Mouse (Mus musculus): ENCODE measurements around the gene Arhgef3. TPM values are rescaled to one million over a fixed set of nuclear protein-coding genes. Genes with fewer than 3 reads are reported as not detected.

Gene Arhgef3
- polyA plus RNA-seq, 1 experiment: 8.4 TPM

GRCm38 (mm10) chr14:27327862-27328261 lies 213.2 kb downstream of the Arhgef3 start:
- whole genome bisulfite sequencing: 39% methylated on average over 3 of the region's 3 CpGs
- no peak for DNase-seq (ENCODE audit: low read depth, low spot score)

- no peak for DNase-seq (ENCODE audit: low read depth, low spot score)
- 94% methylated on average over 3 of the region's 3 CpGs for WGBS
These were observed 214.3 kb downstream of the Arhgef3 start for GRCm38 (mm10) chr14:27328952-27329351.

GRCm38 (mm10) chr14:27331490-27332035 lies 216.9 kb downstream of the Arhgef3 start:
- no peak for DNase-seq (ENCODE audit: low read depth, low spot score)
- WGBS: 34% methylated on average over 10 of the region's 10 CpGs

- 67% methylated on average over 4 of the region's 4 CpGs for WGBS
- DNase-seq (ENCODE audit: low read depth, low spot score): no peak
These were observed 217.8 kb downstream of the Arhgef3 start for GRCm38 (mm10) chr14:27332359-27332987.

- peak; percentile 84 for DNase-seq (ENCODE audit: low read depth, low spot score)
- 10% methylated on average over 37 of the region's 37 CpGs for WGBS
These were observed 220.9 kb downstream of the Arhgef3 start for GRCm38 (mm10) chr14:27335331-27336207.

GRCm38 (mm10) chr14:27336208-27337114 lies 221.8 kb downstream of the Arhgef3 start:
- DNase-seq (ENCODE audit: low read depth, low spot score): no peak
- 4% methylated on average over 34 of the region's 34 CpGs for WGBS

- no peak for DNase-seq (ENCODE audit: low read depth, low spot score)
- WGBS: 29% methylated on average over 6 of the region's 6 CpGs
These were observed 222.5 kb downstream of the Arhgef3 start for GRCm38 (mm10) chr14:27337156-27337555.

GRCm38 (mm10) chr14:27338034-27338708 lies 223.5 kb downstream of the Arhgef3 start:
- 29% methylated on average over 12 of the region's 12 CpGs for WGBS
- no peak for DNase-seq (ENCODE audit: low read depth, low spot score)

GRCm38 (mm10) chr14:27340682-27341415 lies 226.2 kb downstream of the Arhgef3 start:
- DNase-seq (ENCODE audit: low read depth, low spot score): no peak
- WGBS: 72% methylated on average over 5 of the region's 5 CpGs

GRCm38 (mm10) chr14:27341486-27341885 lies 226.8 kb downstream of the Arhgef3 start:
- WGBS: 66% methylated on average over 5 of the region's 5 CpGs
- no peak for DNase-seq (ENCODE audit: low read depth, low spot score)

GRCm38 (mm10) chr14:27342451-27342850 lies 227.8 kb downstream of the Arhgef3 start:
- DNase-seq (ENCODE audit: low read depth, low spot score): no peak
- WGBS: 62% methylated on average over 2 of the region's 2 CpGs

GRCm38 (mm10) chr14:27344250-27344990 lies 229.7 kb downstream of the Arhgef3 start:
- 58% methylated on average over 4 of the region's 4 CpGs for WGBS
- no peak for DNase-seq (ENCODE audit: low read depth, low spot score)

GRCm38 (mm10) chr14:27345051-27345885 lies 230.6 kb downstream of the Arhgef3 start:
- DNase-seq (ENCODE audit: low read depth, low spot score): no peak
- WGBS: 79% methylated on average over 7 of the region's 7 CpGs

- WGBS: 60% methylated on average over 3 of the region's 3 CpGs
- DNase-seq (ENCODE audit: low read depth, low spot score): no peak
These were observed 232.5 kb downstream of the Arhgef3 start for GRCm38 (mm10) chr14:27347224-27347623.

GRCm38 (mm10) chr14:27347666-27348065 lies 233.0 kb downstream of the Arhgef3 start:
- no peak for DNase-seq (ENCODE audit: low read depth, low spot score)
- WGBS: 88% methylated on average over 5 of the region's 5 CpGs

- no peak for DNase-seq (ENCODE audit: low read depth, low spot score)
- WGBS: 80% methylated on average over 2 of the region's 2 CpGs
These were observed 233.4 kb downstream of the Arhgef3 start for GRCm38 (mm10) chr14:27348088-27348487.

- no peak for DNase-seq (ENCODE audit: low read depth, low spot score)
- 94% methylated on average over 4 of the region's 4 CpGs for WGBS
These were observed 234.0 kb downstream of the Arhgef3 start for GRCm38 (mm10) chr14:27348656-27349055.

Data from large intestine, adult 2 months (tissue).